In the genomic region with DNA sequence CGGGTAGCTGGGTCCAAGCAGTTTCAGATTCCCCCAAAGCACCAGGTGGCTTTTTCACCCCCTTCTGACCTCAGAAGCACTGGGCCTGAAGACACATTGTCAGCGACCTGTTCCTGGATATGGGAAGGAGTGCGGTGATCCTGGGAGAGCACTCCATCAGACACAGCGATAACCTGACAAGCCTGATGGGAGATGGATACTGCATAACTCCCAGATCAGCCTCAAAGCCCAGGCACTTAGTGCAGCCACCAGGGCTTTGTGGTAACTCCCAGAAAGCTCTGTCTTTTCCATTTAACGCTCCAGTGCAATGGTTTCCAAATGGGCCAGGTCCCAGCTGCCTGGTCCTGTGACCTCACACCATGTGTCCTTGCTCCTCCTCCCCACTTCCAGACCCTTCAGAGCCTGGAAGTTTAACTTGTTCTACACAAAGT, we compare ENCODE assay signal across 20 mouse cellular contexts.
DNase-seq lines count a peak whose midpoint lies in the region; ATAC-seq and TF ChIP-seq lines count a peak whose summit lies in the region.
"Had no signal": no experiment of that assay in that cellular context is flagged by ENCODE, and none has a peak within 500 bp of the region (broad histone marks: within the 10 kb centered on the region; RNA-seq: fewer than 3 reads in every experiment).

No protein-coding gene starts in this region.

- intact Hi-C loops in gastrocnemius, postnatal 36 days (cut with DNase I), result no loop called here

- no peak for TF ChIP-seq POLR2A in limb, embryonic 14.5 days (IDR thresholded peaks at IDR 0.05; ENCODE audit: borderline replicate concordance, extremely low read depth, insufficient read depth, insufficient read length)

- no peak overlapping the region for H3K4me2 ChIP-seq in kidney, postnatal 0 days (ENCODE audit: low read length)
- H3K4me2 ChIP-seq in limb, embryonic 14.5 days (replicated peaks; ENCODE audit: low read depth, low read length, severe bottlenecking), result no peak overlapping the region
- H3K4me2 ChIP-seq: embryonic facial prominence, embryonic 15.5 days; forebrain, embryonic 12.5 days; hindbrain, embryonic 15.5 days; midbrain, embryonic 15.5 days had no signal

- 0 out of 2 replicates have a peak, but pooled peaks cover 4% of the 10 kb centered on the region for H3K4me1 ChIP-seq in kidney, postnatal 0 days (replicated peaks; ENCODE audit: insufficient read depth, low read length)
- H3K4me1 ChIP-seq in limb, embryonic 14.5 days (ENCODE audit: control insufficient read depth, insufficient read depth, low read length), result peaks cover 9% of the 10 kb centered on the region; the same call in 1 of the 2 replicates
- H3K4me1 ChIP-seq: embryonic facial prominence, embryonic 15.5 days; hindbrain, embryonic 15.5 days had no signal

- in situ Hi-C loops in Patski (cut with MboI; ENCODE audit: low pct_unique_long_range_greater_than_20kb), result no loop called here

- H3K27ac ChIP-seq in kidney, postnatal 0 days, result peak overlapping the region; percentile 21; the same call in 1 of the 2 replicates
- no peak overlapping the region for H3K27ac ChIP-seq in limb, embryonic 14.5 days (replicated peaks; ENCODE audit: low read depth, low read length)
- H3K27ac ChIP-seq: embryonic facial prominence, embryonic 15.5 days; forebrain, embryonic 12.5 days; heart, adult 2 months; hindbrain, embryonic 15.5 days; midbrain, embryonic 15.5 days had no signal

- WGBS in kidney, postnatal 0 days, result 11% methylated on average over 5 of the region's 5 CpGs
- WGBS in limb, embryonic 14.5 days, result 11% methylated on average over 5 of the region's 5 CpGs

- peak; percentile 80 for ATAC-seq in kidney, postnatal 0 days (replicated peaks; ENCODE audit: low FRiP score, low read depth)
- no peak for ATAC-seq in Patski
- peak; percentile 55 for ATAC-seq in limb, embryonic 14.5 days (ENCODE audit: low FRiP score, low read depth)
- ATAC-seq: CD4-positive, CD25-positive, alpha-beta regulatory T cell, adult 4 months; midbrain, embryonic 15.5 days had no signal

- CTCF ChIA-PET in Patski (lab: Charles Lee), result no interaction called here

- peak; percentile 87 for DNase-seq in kidney, postnatal 0 days (ENCODE audit: low spot score)
- DNase-seq in kidney, postnatal 25 days, result no peak
- DNase-seq in Patski (ENCODE audit: low read depth, low spot score), result peak; percentile 6
- peak; percentile 54 for DNase-seq in embryo, embryonic 11 days
- DNase-seq in limb, embryonic 14.5 days (ENCODE audit: low spot score), result peak; percentile 28
- no peak for DNase-seq in gastrocnemius, postnatal 36 days
- no peak for DNase-seq in right cerebral cortex, postnatal 4 days
- DNase-seq: cerebellum, postnatal 14 days; heart, adult 2 months; liver; lung, adult 18-20 months; lung, postnatal 36 days; right cerebral cortex, adult 18-20 months; spleen, adult 18-20 months; thymus, postnatal 14 days had no signal

- TF ChIP-seq CTCF in kidney, postnatal 0 days (IDR thresholded peaks at IDR 0.05; ENCODE audit: low read depth), result 0 out of 2 replicates have a peak, but pooled peaks have one; percentile 14
- TF ChIP-seq CTCF in Patski (IDR thresholded peaks at IDR 0.05), result no peak

- POLR2A ChIA-PET in Patski (lab: Charles Lee), result no interaction called here

- H3K9ac ChIP-seq in kidney, postnatal 0 days (ENCODE audit: low read depth, low read length), result no peak overlapping the region
- no peak overlapping the region for H3K9ac ChIP-seq in limb, embryonic 14.5 days (ENCODE audit: low read depth, low read length, severe bottlenecking)
- H3K9ac ChIP-seq: embryonic facial prominence, embryonic 15.5 days; forebrain, embryonic 12.5 days; hindbrain, embryonic 15.5 days; midbrain, embryonic 15.5 days had no signal

- no peaks in the 10 kb centered on the region for H3K9me3 ChIP-seq in kidney, postnatal 0 days (replicated peaks; ENCODE audit: low read length)
- H3K9me3 ChIP-seq in limb, embryonic 14.5 days (ENCODE audit: control insufficient read depth, low read length), result no peaks in the 10 kb centered on the region
- H3K9me3 ChIP-seq: embryonic facial prominence, embryonic 15.5 days; forebrain, embryonic 12.5 days; hindbrain, embryonic 15.5 days; midbrain, embryonic 15.5 days had no signal

- H3K27me3 ChIP-seq in kidney, postnatal 0 days (ENCODE audit: insufficient read depth, low read length), result no peaks in the 10 kb centered on the region
- no peaks in the 10 kb centered on the region for H3K27me3 ChIP-seq in Patski
- H3K27me3 ChIP-seq in limb, embryonic 14.5 days (ENCODE audit: control insufficient read depth, insufficient read depth, low read length), result no peaks in the 10 kb centered on the region
- H3K27me3 ChIP-seq: embryonic facial prominence, embryonic 15.5 days; forebrain, embryonic 12.5 days; midbrain, embryonic 15.5 days had no signal

- no peak overlapping the region for H3K4me3 ChIP-seq in kidney, postnatal 0 days (replicated peaks; ENCODE audit: low read depth, low read length)
- no peak overlapping the region for H3K4me3 ChIP-seq in limb, embryonic 14.5 days (replicated peaks; ENCODE audit: low read length)
- H3K4me3 ChIP-seq: embryonic facial prominence, embryonic 15.5 days; forebrain, embryonic 12.5 days; heart, adult 2 months; hindbrain, embryonic 15.5 days; midbrain, embryonic 15.5 days had no signal

- no peaks in the 10 kb centered on the region for H3K36me3 ChIP-seq in kidney, postnatal 0 days (ENCODE audit: insufficient read depth, low read length)
- no peaks in the 10 kb centered on the region for H3K36me3 ChIP-seq in limb, embryonic 14.5 days (ENCODE audit: control insufficient read depth, insufficient read depth, low read length)
- H3K36me3 ChIP-seq: forebrain, embryonic 12.5 days; hindbrain, embryonic 15.5 days; midbrain, embryonic 15.5 days had no signal

Comparison
In these comparisons a context has a peak if more than half of its experiments do, and no peak if none do; other contexts are left out.
1. DNase-seq: peak in kidney, postnatal 0 days (single experiment), Patski (single experiment), embryo, embryonic 11 days (single experiment) and limb, embryonic 14.5 days (single experiment); none in kidney, postnatal 25 days (0 of 2), gastrocnemius, postnatal 36 days (0 of 2) and right cerebral cortex, postnatal 4 days (single experiment).